Mouse (Mus musculus): Measurements from ENCODE around the gene Slc25a11. TPM values are rescaled to one million over a fixed set of nuclear protein-coding genes. Genes with fewer than 3 reads are reported as not detected.

The Slc25a11 gene
- total RNA-seq, 4 experiments from 2014 or later: 121 to 137 (median 127) TPM

GRCm38 (mm10) chr11:70667271-70668150 is 20.2 kb upstream of the Slc25a11 start:
- DNase-seq: no peak

- no peak for DNase-seq
Measured at GRCm38 (mm10) chr11:70666687-70667086, 19.4 kb upstream of the Slc25a11 start.

GRCm38 (mm10) chr11:70664741-70665140 is 17.5 kb upstream of the Slc25a11 start:
- DNase-seq: no peak

GRCm38 (mm10) chr11:70663957-70664356 is 16.7 kb upstream of the Slc25a11 start:
- no peak for DNase-seq

GRCm38 (mm10) chr11:70663101-70663500 is 15.8 kb upstream of the Slc25a11 start:
- DNase-seq: no peak

GRCm38 (mm10) chr11:70660571-70660970 is 13.3 kb upstream of the Slc25a11 start:
- DNase-seq: no peak

- DNase-seq: no peak
Measured at GRCm38 (mm10) chr11:70658942-70659341, 11.7 kb upstream of the Slc25a11 start.

- no peak for DNase-seq
Measured at GRCm38 (mm10) chr11:70658521-70658920, 11.2 kb upstream of the Slc25a11 start.

- no peak for DNase-seq
Measured at GRCm38 (mm10) chr11:70657991-70658390, 10.7 kb upstream of the Slc25a11 start.

GRCm38 (mm10) chr11:70657573-70657972 is 10.3 kb upstream of the Slc25a11 start:
- DNase-seq: no peak

GRCm38 (mm10) chr11:70656964-70657363 is 9.7 kb upstream of the Slc25a11 start, which contains the start of gene Eno3:
TSS of gene Eno3 (plus strand) at chr11:70657202.
- no peak for DNase-seq

- DNase-seq: no peak
Measured at GRCm38 (mm10) chr11:70656456-70656927, 9.2 kb upstream of the Slc25a11 start.

GRCm38 (mm10) chr11:70655571-70656455 is 8.5 kb upstream of the Slc25a11 start:
- DNase-seq: peak; percentile 68

GRCm38 (mm10) chr11:70654923-70655570 is 7.8 kb upstream of the Slc25a11 start:
- DNase-seq: peak; percentile 79

GRCm38 (mm10) chr11:70654198-70654922 is 7.1 kb upstream of the Slc25a11 start, which contains the start of gene Pfn1:
TSS of gene Pfn1 (minus strand) at chr11:70654644.
- peak; percentile 54 for DNase-seq

- peak; percentile 68 for DNase-seq
Measured at GRCm38 (mm10) chr11:70653345-70654197, 6.3 kb upstream of the Slc25a11 start.

- DNase-seq: no peak
Measured at GRCm38 (mm10) chr11:70652884-70653344, 5.6 kb upstream of the Slc25a11 start.

GRCm38 (mm10) chr11:70652029-70652883 is 5.0 kb upstream of the Slc25a11 start:
- no peak for DNase-seq

GRCm38 (mm10) chr11:70651391-70651790 is 4.1 kb upstream of the Slc25a11 start:
- DNase-seq: peak; percentile 64

Measured in adrenal gland, adult 8-10 months (tissue).